Mouse (Mus musculus) ES-Bruce4 (cell line): Measurements from ENCODE around the gene Upb1.

ENCODE experiments used
- EP300 ChIP-seq: IDR thresholded peaks from 2 replicates; pipeline ENCODE4 v1.6.1; 2011; ENCODE audit warnings: low read depth, low read length; ENCODE audit not compliant: insufficient read depth
- POLR2A ChIP-seq: IDR thresholded peaks from one replicate; pipeline ENCODE4 v1.8.1; 2011; ENCODE audit warnings: low read length; ENCODE audit not compliant: insufficient read depth

GRCm38 (mm10) chr10:75446501-75447083, 45.7 kb downstream of the Upb1 start:
- no peak for TF ChIP-seq EP300
- no peak for TF ChIP-seq POLR2A
